Mouse (Mus musculus): Measurements from ENCODE around the gene Sh3bgrl3. TPM values are rescaled to one million over a fixed set of nuclear protein-coding genes. Genes with fewer than 3 reads are reported as not detected.
"Not testable (repeated sequence)": the region's sequence is repeated elsewhere in the genome, so short reads cannot be mapped to it uniquely, and the experiment has no call there.

Gene Sh3bgrl3
- polyA plus RNA-seq (2015; fragmentation: Nextera tagmentation; extraction: Ambion mirVana), result 371 and 393 TPM in 2 replicates

DNA sequence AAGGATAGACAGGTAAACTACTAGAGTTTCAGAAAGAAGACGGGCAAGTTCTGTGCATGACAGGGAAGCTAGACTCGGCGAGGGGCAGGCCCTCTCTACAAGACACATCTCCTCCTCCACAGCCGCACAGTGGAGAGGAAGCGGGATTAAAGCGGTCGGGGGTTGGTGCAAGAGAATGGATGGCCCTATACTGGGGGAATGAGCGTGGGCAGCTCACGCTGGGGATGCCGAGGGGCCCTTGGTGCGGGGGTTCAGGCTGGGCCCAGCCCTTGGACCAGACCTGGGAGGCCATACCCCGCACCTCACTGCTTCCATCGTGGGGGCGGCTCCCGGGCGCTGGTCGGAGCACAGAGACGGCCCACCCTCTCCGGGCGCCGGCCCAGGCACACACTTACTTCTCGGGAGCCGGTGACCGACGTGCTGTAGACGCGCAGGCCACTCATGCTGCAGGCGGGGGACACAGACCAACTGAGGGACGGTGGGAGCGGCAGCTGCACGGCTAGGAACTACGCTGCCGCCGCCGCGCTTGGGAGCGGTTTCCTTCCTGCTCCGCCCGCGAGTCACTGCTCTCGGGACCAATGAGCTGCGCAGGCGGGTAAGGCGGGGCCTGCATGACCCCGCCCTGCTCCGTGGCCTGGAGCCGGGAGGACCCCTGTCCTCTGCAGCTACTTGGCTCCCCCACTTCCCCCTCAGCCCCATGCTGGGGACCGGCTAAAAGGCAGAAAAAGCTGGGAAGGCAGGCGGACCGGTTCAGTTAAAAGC is at the start of gene Sh3bgrl3:
Gene Sh3bgrl3, minus strand, starts transcription at position 569 of the 762 bp plus-strand sequence.
- peak within 1 kb of the TSS; percentile 89 for H3K27ac ChIP-seq
- H3K27me3 ChIP-seq, result no peaks in the 10 kb centered on the region
- peak within 1 kb of the TSS; percentile 81 for H3K4me3 ChIP-seq
- peaks cover 35% of the 10 kb centered on the region for H3K4me1 ChIP-seq (replicated peaks)
- peaks cover 20% of the 10 kb centered on the region for H3K36me3 ChIP-seq
- peak within 1 kb of the TSS; percentile 81 for H3K4me2 ChIP-seq
- H3K9ac ChIP-seq, result peak within 1 kb of the TSS; percentile 93
- ATAC-seq (ENCODE audit: low FRiP score), result peak; percentile 95
- WGBS, result under 1% methylated on average over 50 of the region's 50 CpGs
- no peaks in the 10 kb centered on the region for H3K9me3 ChIP-seq

DNA sequence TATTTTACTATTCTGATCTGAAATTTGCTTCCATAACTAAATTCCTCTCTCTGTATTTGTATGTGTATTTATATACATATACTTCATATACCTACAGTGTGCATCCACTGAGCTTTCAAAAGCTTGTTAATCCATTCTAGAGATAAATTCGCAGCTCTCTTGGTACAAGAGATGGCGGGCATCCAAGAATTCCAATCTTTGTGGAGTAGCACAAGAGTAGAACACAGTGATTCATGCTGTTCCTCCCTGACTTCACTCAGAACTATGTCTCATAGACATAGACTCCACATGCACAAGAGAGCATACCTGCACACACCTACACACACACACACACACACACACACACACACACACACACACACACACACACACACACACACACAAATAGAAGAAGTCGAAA is 43.8 kb upstream of the Sh3bgrl3 start:
- Histone ChIP-seq H3K4me2 (no peak overlapping the region), H3K27me3 (no peaks in the 10 kb centered on the region), H3K9ac (no peak overlapping the region), H3K4me1 (replicated peaks) (no peaks in the 10 kb centered on the region), H3K27ac (no peak overlapping the region), H3K36me3 (peaks cover 3% of the 10 kb centered on the region; the same call in 1 of the 2 replicates), H3K9me3 (no peaks in the 10 kb centered on the region), H3K4me3 (no peak overlapping the region)
- no peak for ATAC-seq (ENCODE audit: low FRiP score)
- WGBS, result 89% methylated on average over 3 of the region's 3 CpGs

DNA sequence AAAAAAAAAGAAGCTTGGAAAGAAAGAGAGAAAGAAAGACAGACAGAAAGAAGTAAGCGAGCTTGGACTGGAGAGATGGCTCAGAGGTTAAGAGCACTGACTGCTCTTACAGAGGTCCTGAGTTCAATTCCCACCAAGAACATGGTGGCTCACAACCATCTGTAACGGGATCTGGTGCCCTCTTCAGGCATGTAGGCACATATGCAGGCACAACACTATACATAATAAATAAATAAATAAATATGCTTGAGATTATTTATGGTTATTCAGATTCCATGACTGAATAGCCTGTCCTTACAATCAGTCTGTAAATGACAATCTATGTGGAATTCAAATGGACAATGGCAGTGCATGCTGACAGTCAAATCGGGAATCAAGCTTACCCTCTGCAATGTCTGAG is 38.3 kb upstream of the Sh3bgrl3 start:
- Histone ChIP-seq H3K4me1 (replicated peaks) (no peaks in the 10 kb centered on the region), H3K36me3 (peaks cover 15% of the 10 kb centered on the region), H3K9ac (no peak overlapping the region), H3K9me3 (no peaks in the 10 kb centered on the region), H3K27me3 (no peaks in the 10 kb centered on the region), H3K4me2 (no peak overlapping the region), H3K27ac (no peak overlapping the region), H3K4me3 (no peak overlapping the region)
- WGBS, result 92% methylated on average over 3 of the region's 3 CpGs
- no peak for ATAC-seq (ENCODE audit: low FRiP score)

DNA sequence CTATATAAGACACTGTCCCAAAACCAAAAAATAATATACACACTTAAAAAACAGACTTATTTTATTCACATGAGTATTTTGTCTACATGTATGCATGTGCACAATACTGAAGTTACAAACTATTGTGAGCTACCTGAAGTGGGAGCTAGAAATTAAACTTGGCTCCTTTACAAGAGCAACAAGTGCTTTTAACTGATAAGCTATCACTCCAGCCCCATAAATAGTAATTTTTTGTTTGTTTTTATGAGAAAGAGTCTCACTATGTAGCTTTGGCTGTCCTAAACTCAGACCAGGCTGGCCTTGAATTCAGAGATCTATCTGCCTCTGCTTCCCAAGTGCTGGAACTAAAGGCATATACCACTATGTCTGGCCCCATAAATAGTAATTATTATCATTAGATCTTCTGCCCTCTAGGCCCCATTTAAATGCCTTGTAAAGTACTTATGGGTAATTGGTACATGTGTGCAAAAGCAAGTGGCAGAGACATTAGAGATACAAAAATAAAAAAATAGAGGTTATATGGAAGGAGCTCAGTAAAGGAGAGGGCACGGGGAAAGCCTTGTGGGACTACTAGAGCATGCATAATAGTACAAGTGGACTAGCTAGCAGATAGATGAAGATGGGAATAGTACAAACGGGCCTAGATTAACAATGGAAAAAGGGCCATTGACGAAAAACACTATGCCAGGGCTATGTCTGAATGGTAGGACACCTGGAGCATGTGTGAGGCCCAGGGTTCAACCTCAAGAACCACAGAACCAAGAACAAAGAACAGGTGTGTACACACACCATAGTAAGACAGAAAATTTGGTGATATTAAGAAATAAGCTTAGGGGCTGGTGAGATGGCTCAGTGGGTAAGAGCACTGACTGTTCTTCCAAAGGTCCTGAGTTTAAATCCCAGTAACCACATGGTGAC is 37.2 kb upstream of the Sh3bgrl3 start:
- Histone ChIP-seq H3K9me3 (no peaks in the 10 kb centered on the region), H3K4me1 (replicated peaks) (no peaks in the 10 kb centered on the region), H3K36me3 (peaks cover 15% of the 10 kb centered on the region), H3K4me2 (no peak overlapping the region), H3K4me3 (no peak overlapping the region), H3K27me3 (no peaks in the 10 kb centered on the region), H3K9ac (no peak overlapping the region), H3K27ac (no peak overlapping the region)
- WGBS, result 87% methylated on average over 3 of the region's 3 CpGs
- no peak for ATAC-seq (ENCODE audit: low FRiP score)

DNA sequence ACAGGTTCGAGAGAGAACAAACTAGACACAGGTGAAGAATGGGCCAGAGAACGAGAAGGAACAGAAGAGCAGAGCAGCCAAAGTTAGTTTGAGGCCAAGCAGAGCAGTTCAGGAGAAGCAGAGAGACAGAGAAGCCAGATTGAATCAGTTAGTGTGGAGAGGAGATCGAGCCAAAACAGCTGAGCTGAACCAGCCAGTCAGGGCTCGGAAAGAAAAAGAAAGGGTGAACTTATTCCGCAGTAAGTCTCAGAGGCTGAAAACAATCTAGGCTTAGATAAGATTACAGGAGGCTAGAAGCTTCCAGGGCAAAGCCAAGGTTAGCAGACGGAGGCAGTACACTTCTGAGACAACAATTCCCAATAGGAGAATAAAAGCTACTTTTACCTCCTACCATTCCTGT is 36.4 kb upstream of the Sh3bgrl3 start:
- no peak overlapping the region for H3K9ac ChIP-seq
- ATAC-seq (ENCODE audit: low FRiP score), result no peak
- no peaks in the 10 kb centered on the region for H3K27me3 ChIP-seq
- peaks cover 15% of the 10 kb centered on the region for H3K36me3 ChIP-seq
- H3K4me3 ChIP-seq, result no peak overlapping the region
- H3K27ac ChIP-seq, result no peak overlapping the region
- WGBS, result 84% methylated on average over 6 of the region's 6 CpGs
- H3K4me1 ChIP-seq (replicated peaks), result no peaks in the 10 kb centered on the region
- no peaks in the 10 kb centered on the region for H3K9me3 ChIP-seq
- no peak overlapping the region for H3K4me2 ChIP-seq

DNA sequence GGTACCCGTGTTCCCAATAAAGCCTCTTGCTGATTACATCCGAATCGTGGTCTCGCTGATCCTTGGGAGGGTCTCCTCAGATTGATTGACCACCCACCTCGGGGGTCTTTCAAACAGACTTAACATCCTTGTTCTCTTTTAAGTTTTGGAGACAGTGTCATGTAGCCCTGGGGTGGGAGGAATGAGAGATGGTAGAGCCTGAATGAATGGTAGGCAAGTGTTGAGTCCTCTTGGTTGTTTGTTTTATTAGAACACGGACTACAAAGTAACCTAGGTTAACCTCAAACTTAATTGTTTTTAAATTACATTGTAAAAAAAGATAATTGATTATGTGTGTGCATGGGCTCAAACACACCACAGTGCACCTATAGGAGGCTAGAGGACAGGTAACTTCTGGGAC is 36.0 kb upstream of the Sh3bgrl3 start:
- no peak overlapping the region for H3K4me2 ChIP-seq
- H3K9me3 ChIP-seq, result no peaks in the 10 kb centered on the region
- no peak overlapping the region for H3K9ac ChIP-seq
- peaks cover 15% of the 10 kb centered on the region for H3K36me3 ChIP-seq
- H3K27ac ChIP-seq, result no peak overlapping the region
- ATAC-seq (ENCODE audit: low FRiP score), result no peak
- no peaks in the 10 kb centered on the region for H3K4me1 ChIP-seq (replicated peaks)
- H3K4me3 ChIP-seq, result no peak overlapping the region
- H3K27me3 ChIP-seq, result no peaks in the 10 kb centered on the region
- WGBS, result 95% methylated on average over 5 of the region's 6 CpGs

DNA sequence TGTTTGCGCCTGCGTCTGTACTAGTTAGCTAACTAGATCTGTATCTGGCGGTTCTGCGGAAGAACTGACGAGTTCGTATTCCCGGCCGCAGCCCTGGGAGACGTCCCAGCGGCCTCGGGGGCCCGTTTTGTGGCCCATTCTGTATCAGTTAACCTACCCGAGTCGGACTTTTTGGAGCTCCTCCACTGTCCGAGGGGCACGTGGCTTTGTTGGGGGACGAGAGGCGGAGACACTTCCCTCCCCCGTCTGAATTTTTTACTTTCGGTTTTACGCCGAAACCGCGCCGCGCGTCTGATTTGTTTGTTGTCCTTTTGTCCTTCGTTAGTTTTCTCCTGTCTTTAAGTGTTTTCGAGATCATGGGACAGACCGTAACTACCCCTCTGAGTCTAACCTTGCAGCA is 31.5 kb upstream of the Sh3bgrl3 start:
- ATAC-seq (ENCODE audit: low FRiP score); H3K9me3 ChIP-seq; H3K4me1 ChIP-seq (replicated peaks); H3K27me3 ChIP-seq; H3K27ac ChIP-seq: not testable (repeated sequence)
- peaks cover 12% of the 10 kb centered on the region for H3K36me3 ChIP-seq
- H3K4me3 ChIP-seq, result peak overlapping the region; percentile 47
- 9% methylated on average over 30 of the region's 30 CpGs for WGBS
- H3K4me2 ChIP-seq, result peak overlapping the region; percentile 61
- peak overlapping the region; percentile 60; the same call in 1 of the 2 replicates for H3K9ac ChIP-seq

DNA sequence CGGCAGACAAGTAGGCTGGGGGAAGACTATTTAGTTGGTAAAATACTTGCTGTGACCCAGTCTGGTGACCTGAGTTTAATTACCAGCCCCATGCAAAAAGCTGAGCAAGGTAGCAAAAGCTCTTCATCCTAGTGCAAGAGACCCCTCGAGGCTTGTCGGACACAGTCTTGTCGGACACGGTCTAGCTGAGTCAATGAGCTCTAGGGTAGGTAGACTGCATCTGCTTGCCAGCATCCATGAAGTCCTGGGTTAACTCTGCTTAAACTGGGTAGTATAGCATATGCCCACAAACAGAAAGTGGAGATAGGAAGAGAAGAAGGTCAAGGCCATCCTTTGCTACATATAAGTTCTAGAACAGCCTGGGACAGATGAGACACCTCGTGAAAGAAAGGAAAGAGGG is 30.2 kb upstream of the Sh3bgrl3 start:
- 78% methylated on average over 6 of the region's 6 CpGs for WGBS
- H3K27ac ChIP-seq, result no peak overlapping the region
- H3K4me1 ChIP-seq (replicated peaks), result no peaks in the 10 kb centered on the region
- H3K4me3 ChIP-seq, result no peak overlapping the region
- no peaks in the 10 kb centered on the region for H3K9me3 ChIP-seq
- no peak for ATAC-seq (ENCODE audit: low FRiP score)
- H3K27me3 ChIP-seq, result peaks cover 7% of the 10 kb centered on the region; the same call in 1 of the 2 replicates
- peaks cover 16% of the 10 kb centered on the region for H3K36me3 ChIP-seq
- H3K4me2 ChIP-seq, result no peak overlapping the region
- H3K9ac ChIP-seq, result no peak overlapping the region

DNA sequence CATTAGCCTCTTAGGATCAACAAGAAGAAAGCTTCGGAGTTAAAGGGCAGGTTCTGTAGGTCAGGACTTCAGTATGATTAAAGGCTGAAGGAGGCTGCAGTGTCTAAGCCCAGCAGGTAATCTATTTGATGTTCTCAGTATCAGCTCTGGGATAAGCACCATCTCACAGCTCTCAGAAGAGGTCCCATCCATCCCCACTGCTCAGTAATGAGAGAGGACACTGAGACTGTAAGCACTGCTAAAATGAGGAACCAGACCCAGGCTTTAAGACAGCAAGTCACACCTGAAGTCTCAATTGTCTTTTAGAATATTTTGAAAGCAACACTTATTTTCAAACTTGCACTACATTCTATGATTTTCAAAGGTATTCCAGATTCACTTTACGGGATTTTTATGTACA is 29.0 kb upstream of the Sh3bgrl3 start:
- 91% methylated on average over 2 of the region's 2 CpGs for WGBS
- no peak for ATAC-seq (ENCODE audit: low FRiP score)
- Histone ChIP-seq H3K27ac (no peak overlapping the region), H3K4me3 (no peak overlapping the region), H3K9ac (no peak overlapping the region), H3K9me3 (no peaks in the 10 kb centered on the region), H3K4me2 (no peak overlapping the region), H3K27me3 (peaks cover 7% of the 10 kb centered on the region; the same call in 1 of the 2 replicates), H3K4me1 (replicated peaks) (no peaks in the 10 kb centered on the region), H3K36me3 (peaks cover 26% of the 10 kb centered on the region)

DNA sequence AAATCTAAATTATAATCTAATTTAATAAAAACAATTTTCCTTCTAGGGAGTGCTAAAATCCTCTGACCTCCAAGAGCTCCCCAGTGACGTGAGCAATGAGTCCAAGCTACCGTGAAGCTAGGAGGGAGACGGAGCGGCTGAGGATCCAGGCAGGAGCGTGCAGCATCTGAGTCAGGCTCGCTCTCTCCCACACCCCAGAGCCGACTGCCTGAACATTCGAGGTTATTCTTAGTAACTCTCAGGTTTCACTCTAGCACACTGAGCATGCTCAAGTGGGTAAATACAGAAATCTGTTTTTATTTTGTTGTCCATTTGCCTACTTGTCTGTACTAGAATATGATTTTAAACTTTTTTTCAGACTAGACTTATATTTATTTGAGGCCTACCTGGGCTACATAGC is 28.2 kb upstream of the Sh3bgrl3 start:
- H3K9me3 ChIP-seq, result no peaks in the 10 kb centered on the region
- peaks cover 29% of the 10 kb centered on the region for H3K36me3 ChIP-seq
- no peak for ATAC-seq (ENCODE audit: low FRiP score)

DNA sequence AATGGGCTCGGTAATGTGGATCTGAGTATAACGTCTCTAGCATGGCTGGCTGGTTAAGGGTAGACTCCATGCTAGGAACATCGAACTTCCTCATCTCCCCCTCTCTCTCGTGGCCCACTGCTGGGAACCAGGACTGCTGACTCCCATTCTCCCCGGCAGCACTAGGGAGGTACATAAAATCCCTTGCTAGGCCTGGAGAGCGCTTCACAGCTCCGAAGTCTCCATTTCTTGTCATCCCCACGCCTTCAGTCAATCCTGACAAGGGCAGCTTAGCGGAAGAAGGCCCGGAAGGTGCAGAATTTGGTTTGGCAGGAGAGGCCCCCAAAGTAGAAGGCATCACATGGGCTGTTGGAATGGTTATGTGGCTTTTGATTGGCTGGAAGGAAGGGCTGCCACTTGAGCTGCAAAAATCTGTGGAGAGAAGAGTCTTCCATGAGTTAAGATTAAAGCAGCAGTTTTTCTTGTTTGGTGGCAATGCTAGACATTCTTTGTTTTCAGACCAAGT is 27.4 kb upstream of the Sh3bgrl3 start:
- Histone ChIP-seq H3K27me3 (peaks cover 7% of the 10 kb centered on the region; the same call in 1 of the 2 replicates), H3K36me3 (peaks cover 36% of the 10 kb centered on the region), H3K4me3 (no peak overlapping the region), H3K4me2 (no peak overlapping the region), H3K4me1 (replicated peaks) (no peaks in the 10 kb centered on the region), H3K9me3 (no peaks in the 10 kb centered on the region), H3K9ac (no peak overlapping the region), H3K27ac (no peak overlapping the region)
- WGBS, result 94% methylated on average over 10 of the region's 10 CpGs
- ATAC-seq (ENCODE audit: low FRiP score), result no peak

More for the DNA sequence above, 28.2 kb upstream of the Sh3bgrl3 start:
- H3K4me2 ChIP-seq, result no peak overlapping the region
- 79% methylated on average over 8 of the region's 8 CpGs for WGBS
- H3K27ac ChIP-seq, result no peak overlapping the region
- peaks cover 7% of the 10 kb centered on the region; the same call in 1 of the 2 replicates for H3K27me3 ChIP-seq
- H3K4me1 ChIP-seq (replicated peaks), result no peaks in the 10 kb centered on the region
- H3K9ac ChIP-seq, result no peak overlapping the region
- H3K4me3 ChIP-seq, result no peak overlapping the region

DNA sequence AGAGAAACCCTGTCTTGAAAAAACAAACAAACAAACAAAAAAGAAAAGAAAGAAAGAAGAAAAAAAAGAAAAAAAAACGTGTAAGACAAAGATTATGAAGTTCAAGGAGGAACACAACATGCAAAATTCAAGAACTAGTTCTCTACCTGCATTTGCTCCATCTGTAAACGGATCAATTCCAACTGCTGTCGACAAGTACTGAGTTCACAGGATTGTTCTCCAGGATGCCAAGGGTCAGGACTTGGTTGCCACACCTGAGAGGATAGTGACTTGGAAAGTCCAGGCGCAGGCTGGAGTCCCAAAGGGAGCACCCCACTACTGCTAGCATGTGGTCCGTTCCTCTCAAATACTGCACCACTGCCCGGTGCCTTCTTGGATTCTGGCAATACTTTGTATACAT is 26.9 kb upstream of the Sh3bgrl3 start:
- Histone ChIP-seq H3K9me3 (no peaks in the 10 kb centered on the region), H3K4me1 (replicated peaks) (no peaks in the 10 kb centered on the region), H3K27me3 (peaks cover 7% of the 10 kb centered on the region; the same call in 1 of the 2 replicates), H3K9ac (no peak overlapping the region), H3K36me3 (peaks cover 40% of the 10 kb centered on the region), H3K27ac (no peak overlapping the region), H3K4me2 (no peak overlapping the region), H3K4me3 (no peak overlapping the region)
- 89% methylated on average over 6 of the region's 6 CpGs for WGBS
- no peak for ATAC-seq (ENCODE audit: low FRiP score)
